Mouse (Mus musculus) olfactory bulb, adult 2 months (tissue): ENCODE data around the gene Thrsp. TPM values are rescaled to one million over a fixed set of nuclear protein-coding genes. Genes with fewer than 3 reads are reported as not detected.
"Not testable (repeated sequence)": the region's sequence is repeated elsewhere in the genome, so short reads cannot be mapped to it uniquely, and the experiment has no call there.

Source experiments
- H3K27ac ChIP-seq: fragments of 200-500 bp; 2 replicates; pipeline ENCODE4 v1.5.1; 2012; ENCODE audit warnings: low read depth, low read length; ENCODE audit not compliant: insufficient read depth
- H3K4me1 ChIP-seq: fragments of 200-500 bp; 2 replicates; pipeline ENCODE4 v1.6.1; 2012; ENCODE audit warnings: low read length; ENCODE audit not compliant: control insufficient read depth, insufficient read depth
- H3K4me3 ChIP-seq: fragments of 200-500 bp; 2 replicates; pipeline ENCODE4 v1.5.1; 2012; ENCODE audit warnings: mild to moderate bottlenecking, low read depth, low read length, moderate library complexity; ENCODE audit not compliant: insufficient read depth
- CTCF ChIP-seq: fragments of 200-500 bp; IDR thresholded peaks from 2 replicates; pipeline ENCODE4 v1.5.1; 2012; ENCODE audit warnings: low read depth, mild to moderate bottlenecking, low read length, moderate library complexity; ENCODE audit not compliant: insufficient read depth
- POLR2A ChIP-seq: fragments of 200-500 bp; IDR thresholded peaks from 2 replicates; pipeline ENCODE4 v1.6.1; 2012; ENCODE audit warnings: mild to moderate bottlenecking, low read depth, low read length, moderate library complexity; ENCODE audit not compliant: insufficient read depth
- WGBS: fragments of 180-500 bp; shearing (Covaris S2); methylation state at CpG from one replicate; pipeline ENCODE4 v1.1.7; 2018; 5-methylcytosine and 5-hydroxymethylcytosine counted together
- polyA plus RNA-seq: library from polyadenylated mRNA; stranded (reverse); fragments of >200 nt; gene quantifications from 2 replicates; pipeline ENCODE4 v1.2.4, GENCODE M21; 2012; ENCODE audit warnings: low replicate concordance; ENCODE audit not compliant: missing spikeins, insufficient read depth, insufficient read length

Thrsp gene
- polyA plus RNA-seq, 1 experiment, result not detected

GRCm38 (mm10) chr7:97438986-97439385, 21.5 kb upstream of the Thrsp start:
- no peak for TF ChIP-seq CTCF
- TF ChIP-seq POLR2A, result no peak
- Histone ChIP-seq H3K4me1 (no peaks in the 10 kb centered on the region), H3K27ac (no peak overlapping the region), H3K4me3 (no peak overlapping the region)

- TF ChIP-seq POLR2A (no peak), CTCF (no peak)
- H3K4me3 ChIP-seq, result no peak overlapping the region
- no peak overlapping the region for H3K27ac ChIP-seq
- peaks cover 2% of the 10 kb centered on the region for H3K4me1 ChIP-seq
- 90% methylated on average over 10 of the region's 10 CpGs for WGBS
These were observed 17.0 kb upstream of the Thrsp start for GRCm38 (mm10) chr7:97434517-97434916.

GRCm38 (mm10) chr7:97433517-97433916, 16.0 kb upstream of the Thrsp start:
- not testable (repeated sequence) for H3K4me1 ChIP-seq, H3K4me3 ChIP-seq, H3K27ac ChIP-seq
- WGBS, result 84% methylated on average over 3 of the region's 3 CpGs

GRCm38 (mm10) chr7:97429705-97430104, 12.2 kb upstream of the Thrsp start:
- Histone ChIP-seq H3K4me3 (no peak overlapping the region), H3K4me1 (peaks cover 10% of the 10 kb centered on the region), H3K27ac (no peak overlapping the region)
- TF ChIP-seq CTCF, result no peak
- TF ChIP-seq POLR2A, result no peak
- WGBS, result 4% methylated on average over 5 of the region's 5 CpGs

- Histone ChIP-seq H3K4me3 (no peak overlapping the region), H3K4me1 (peaks cover 10% of the 10 kb centered on the region), H3K27ac (no peak overlapping the region)
- WGBS, result 49% methylated on average over 5 of the region's 5 CpGs
- TF ChIP-seq CTCF (no peak), POLR2A (no peak)
These were observed 10.4 kb upstream of the Thrsp start for GRCm38 (mm10) chr7:97427778-97428420.

- 75% methylated on average over 6 of the region's 6 CpGs for WGBS
- Histone ChIP-seq H3K27ac (0 out of 2 replicates have a peak overlapping the region, but pooled peaks have one; percentile 8), H3K4me1 (peaks cover 10% of the 10 kb centered on the region), H3K4me3 (no peak overlapping the region)
- no peak for TF ChIP-seq CTCF
- TF ChIP-seq POLR2A, result no peak
These were observed 9.8 kb upstream of the Thrsp start for GRCm38 (mm10) chr7:97427296-97427695.

- TF ChIP-seq POLR2A (no peak), CTCF (no peak)
- WGBS, result 57% methylated on average over 6 of the region's 6 CpGs
- Histone ChIP-seq H3K27ac (0 out of 2 replicates have a peak overlapping the region, but pooled peaks have one; percentile 8), H3K4me1 (peaks cover 10% of the 10 kb centered on the region), H3K4me3 (no peak overlapping the region)
These were observed 9.0 kb upstream of the Thrsp start for GRCm38 (mm10) chr7:97426566-97426965.

GRCm38 (mm10) chr7:97424621-97425245, 7.2 kb upstream of the Thrsp start:
- peak; percentile 94 for TF ChIP-seq CTCF
- no peak for TF ChIP-seq POLR2A
- 8% methylated on average over 12 of the region's 12 CpGs for WGBS
- Histone ChIP-seq H3K27ac (no peak overlapping the region), H3K4me3 (no peak overlapping the region), H3K4me1 (peaks cover 8% of the 10 kb centered on the region)

- TF ChIP-seq POLR2A, result no peak
- no peak for TF ChIP-seq CTCF
- H3K4me3 ChIP-seq, result no peak overlapping the region
- H3K27ac ChIP-seq, result no peak overlapping the region
- H3K4me1 ChIP-seq, result peaks cover 10% of the 10 kb centered on the region
- 67% methylated on average over 5 of the region's 5 CpGs for WGBS
These were observed 6.2 kb upstream of the Thrsp start for GRCm38 (mm10) chr7:97423754-97424153.
